Mouse (Mus musculus): ENCODE data around the gene 4930596D02Rik. TPM values are rescaled to one million over a fixed set of nuclear protein-coding genes. Genes with fewer than 3 reads are reported as not detected.

The 4930596D02Rik gene
- polyA plus RNA-seq (2014; fragmentation: Illumina TruSeq; extraction: RNeasy Lipid Tissue Mini Kit (QIAGEN cat#74804); ENCODE audit: low replicate concordance) = not detected

DNA sequence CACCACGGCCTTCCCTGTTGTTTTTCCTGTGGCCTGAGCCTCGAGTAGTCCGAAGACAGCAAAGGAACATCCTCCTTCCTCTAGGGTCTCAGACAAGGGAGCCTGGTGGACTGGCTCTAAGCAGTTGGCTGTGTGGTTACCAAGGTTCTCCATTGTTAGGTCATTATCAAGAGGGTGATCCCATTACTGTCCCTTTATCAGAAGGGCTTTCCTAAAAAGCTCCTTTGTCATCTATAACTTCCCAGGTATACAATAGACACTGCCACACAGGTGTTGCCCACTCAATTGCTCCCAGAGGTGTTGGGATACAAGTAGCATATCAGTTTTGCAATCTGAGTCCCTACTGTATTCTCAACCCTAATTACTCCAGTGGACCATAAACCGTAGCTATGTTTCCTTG, at the start of gene 4930596D02Rik:
Gene 4930596D02Rik (minus strand): TSS at position 101 of the 400 bp plus-strand sequence.

